Mouse (Mus musculus): ENCODE data around the gene Zfyve28.

GRCm38 (mm10) chr5:34273251-34273681, 15.0 kb downstream of the Zfyve28 start:
- TF ChIP-seq EP300 (IDR thresholded peaks at IDR 0.05; ENCODE audit: insufficient read depth, low read depth, low read length), result no peak
- TF ChIP-seq CTCF (IDR thresholded peaks at IDR 0.05), result no peak
